Mouse (Mus musculus) gastrocnemius, adult 18-20 months (tissue): ENCODE results near the gene Rnps1. TPM values are rescaled to one million over a fixed set of nuclear protein-coding genes. Genes with fewer than 3 reads are reported as not detected.
"Not testable (repeated sequence)": the region's sequence is repeated elsewhere in the genome, so short reads cannot be mapped to it uniquely, and the experiment has no call there.

ENCODE experiments used
- DNase-seq: peaks from one replicate; pipeline ENCODE4 v3.0.0; 2021; ENCODE audit warnings: low spot score
- long read RNA-seq, 2 experiments: library from polyadenylated mRNA; stranded (forward); transcript quantifications; one replicate each; pipeline ENCODE4 v2.0.0; 2021
- total RNA-seq, 2 experiments: library from RNA; stranded (reverse); gene quantifications; 2 replicates each; pipeline ENCODE4 v1.2.3; 2021

Gene Rnps1
- 10 to 100 TPM; 52.1 to 57.5 TPM for total RNA-seq
- long read RNA-seq, experiment 1, transcript Rnps1-202 (7 exons, 1,646 nt): minor isoform, 16 of 67 reads
- long read RNA-seq, experiment 1, transcript Rnps1-203 (9 exons, 1,920 nt): major isoform, 27 of 67 reads
- long read RNA-seq, experiment 1, transcript Rnps1-201 (8 exons, 1,816 nt): minor isoform, 11 of 67 reads
- long read RNA-seq, experiment 1, partial matches to known transcripts: 7 of 67 reads
- long read RNA-seq, experiment 1, other reads (novel, unspliced or antisense): 1 of 67 reads
- long read RNA-seq, experiment 2, transcript Rnps1-201 (8 exons, 1,816 nt): minor isoform, 12 of 68 reads
- long read RNA-seq, experiment 2, transcript Rnps1-203 (9 exons, 1,920 nt): major isoform, 31 of 68 reads
- long read RNA-seq, experiment 2, transcript Rnps1-202 (7 exons, 1,646 nt): minor isoform, 6 of 68 reads
- long read RNA-seq, experiment 2, transcript Rnps1-211 (8 exons, 1,769 nt): minor isoform, 5 of 68 reads
- long read RNA-seq, experiment 2, partial matches to known transcripts: 9 of 68 reads
- long read RNA-seq, experiment 2, other reads (novel, unspliced or antisense): 2 of 68 reads

DNA sequence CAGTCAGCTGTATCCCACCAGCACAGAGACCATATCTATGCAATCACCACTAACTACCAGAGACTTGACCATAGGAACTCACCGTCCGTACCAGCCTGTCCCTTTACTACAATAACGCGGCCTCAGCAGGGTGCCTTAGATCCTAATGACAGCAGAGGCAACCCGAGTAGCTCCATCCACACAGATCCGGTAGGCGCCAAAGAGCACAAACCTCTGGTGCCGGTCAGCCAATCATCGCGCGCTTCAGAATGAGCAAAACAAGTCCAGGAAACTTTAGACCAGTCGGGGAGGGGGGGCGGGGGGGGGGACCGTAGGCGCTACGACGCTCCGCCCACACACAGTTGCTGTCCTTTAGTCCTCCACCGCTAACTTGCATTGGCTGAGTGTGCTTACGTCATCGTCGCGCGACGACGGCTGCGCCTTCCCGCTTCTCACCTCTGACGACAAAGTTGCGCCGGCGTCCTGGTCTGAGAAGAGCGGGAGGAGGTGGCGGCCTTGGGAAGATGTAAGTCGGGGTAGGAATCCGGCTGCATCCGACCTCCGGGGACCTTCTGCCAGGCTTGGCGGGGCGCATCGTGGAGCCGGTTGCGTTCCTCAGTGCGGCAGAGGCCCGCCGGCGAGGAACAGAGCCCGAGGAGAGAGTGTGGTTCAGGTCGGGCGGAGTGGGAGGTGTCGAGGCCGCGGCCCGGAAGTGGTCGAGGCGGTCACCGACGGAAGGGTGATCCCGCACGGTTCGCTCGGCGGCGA lies at the start of gene Rnps1:
Rnps1 (plus strand) TSS at position 336 of the 747 bp plus-strand sequence.
- peak; percentile 92 for DNase-seq

DNA sequence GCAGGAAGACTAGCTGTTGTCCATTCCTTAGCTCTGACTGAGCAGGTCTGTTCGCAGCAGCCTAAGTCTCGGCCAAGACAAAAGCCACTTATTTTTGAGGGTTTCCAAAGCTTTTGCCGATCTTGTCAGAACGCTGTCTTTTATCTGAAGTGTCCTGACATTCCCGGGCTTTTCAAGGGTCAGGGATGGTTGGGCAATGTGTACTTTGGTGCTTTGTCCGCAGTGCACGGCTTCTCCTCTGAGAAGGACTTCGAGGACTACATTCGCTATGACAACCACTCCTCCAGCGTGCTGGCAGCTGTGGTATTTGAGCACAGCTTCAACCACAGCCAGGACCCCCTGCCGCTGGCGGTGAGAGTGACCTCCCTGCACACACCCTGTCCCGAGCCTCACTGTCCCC lies 48.5 kb upstream of the Rnps1 start:
- no peak for DNase-seq

DNA sequence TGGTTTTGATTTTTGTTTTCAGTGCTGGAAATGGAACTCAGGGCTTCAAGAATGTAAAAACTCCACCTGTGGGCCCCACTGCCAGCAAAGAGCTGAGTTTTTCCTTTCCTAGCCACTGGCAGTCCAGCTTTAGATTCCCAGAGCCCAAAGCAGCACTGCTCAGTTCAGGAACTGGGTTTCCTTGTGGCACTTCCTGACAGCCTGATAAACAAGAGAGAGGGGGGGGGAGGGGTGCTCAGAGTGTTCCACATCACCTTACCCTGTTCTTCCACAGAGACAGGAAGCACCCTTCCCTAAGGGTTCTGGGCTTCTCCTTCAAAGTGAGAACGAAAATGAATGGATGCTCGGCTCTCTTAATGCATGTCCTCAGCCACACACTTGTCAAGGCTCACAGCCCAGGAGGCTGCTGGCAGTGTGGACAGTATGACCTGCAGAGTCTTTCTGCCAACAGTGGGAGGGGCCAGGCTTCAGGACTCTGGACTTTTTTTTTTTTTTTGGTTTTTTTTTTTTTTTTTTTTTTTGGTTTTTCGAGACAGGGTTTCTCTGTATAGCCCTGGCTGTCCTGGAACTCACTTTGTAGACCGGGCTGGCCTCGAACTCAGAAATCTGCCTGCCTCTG lies 39.2 kb upstream of the Rnps1 start:
- DNase-seq: no peak

DNA sequence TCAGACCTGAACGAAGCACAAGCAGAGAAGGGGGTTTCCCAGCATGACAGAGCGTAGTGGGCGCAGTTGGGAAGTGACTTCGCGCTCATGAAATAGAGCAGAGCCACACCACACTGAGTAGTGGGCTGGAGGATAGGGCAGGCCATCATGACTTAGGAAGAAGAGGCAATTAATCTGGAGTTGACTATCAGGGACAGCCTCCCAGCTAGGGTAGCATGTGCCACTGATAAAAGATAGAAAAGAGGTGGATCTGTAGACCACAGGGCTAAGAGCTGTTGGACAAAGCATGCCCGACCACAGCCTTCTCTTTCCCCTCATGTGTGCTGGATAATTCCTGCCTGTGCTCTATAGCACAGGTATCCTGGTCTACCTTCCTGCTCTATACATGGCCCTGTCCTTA lies 38.5 kb upstream of the Rnps1 start:
- no peak for DNase-seq

DNA sequence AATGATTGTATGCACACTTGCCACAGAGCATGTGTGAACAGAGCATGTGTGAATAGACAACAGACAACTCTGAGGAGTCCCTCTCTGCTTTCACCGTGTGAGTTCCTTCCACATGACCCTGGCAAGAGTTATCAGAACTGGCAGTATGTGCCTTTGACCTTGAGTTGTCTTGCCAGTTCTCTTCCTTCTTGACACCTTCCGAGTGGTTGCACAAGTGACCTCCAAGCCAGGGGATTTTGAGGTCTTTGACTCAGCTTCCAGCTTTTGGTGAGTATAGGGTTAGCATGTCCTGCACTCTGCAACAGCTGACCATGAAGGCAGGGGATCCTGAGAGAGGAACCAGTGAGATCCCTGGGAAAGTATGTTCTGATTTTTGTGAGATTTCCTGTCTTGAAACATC lies 35.9 kb upstream of the Rnps1 start:
- DNase-seq: no peak

DNA sequence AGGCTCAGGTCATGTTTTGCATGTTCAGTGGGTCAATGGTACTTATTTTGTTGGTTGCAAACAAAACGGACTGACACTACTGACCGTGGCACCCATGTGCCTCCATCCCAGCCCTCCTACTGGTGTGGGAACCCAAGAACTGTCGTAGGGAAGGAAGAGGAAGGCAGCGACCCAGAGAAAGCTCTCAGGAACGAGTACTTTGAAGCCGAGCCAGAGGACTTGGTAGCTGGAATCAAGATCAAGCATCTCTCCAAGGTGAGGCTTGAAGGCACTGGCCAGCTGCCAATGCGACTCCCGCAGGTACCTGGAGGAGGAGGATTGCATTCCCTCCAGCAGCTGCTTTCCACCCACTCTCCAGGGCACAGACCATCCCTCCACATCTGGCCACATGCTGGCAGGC lies 30.6 kb upstream of the Rnps1 start:
- DNase-seq: no peak

DNA sequence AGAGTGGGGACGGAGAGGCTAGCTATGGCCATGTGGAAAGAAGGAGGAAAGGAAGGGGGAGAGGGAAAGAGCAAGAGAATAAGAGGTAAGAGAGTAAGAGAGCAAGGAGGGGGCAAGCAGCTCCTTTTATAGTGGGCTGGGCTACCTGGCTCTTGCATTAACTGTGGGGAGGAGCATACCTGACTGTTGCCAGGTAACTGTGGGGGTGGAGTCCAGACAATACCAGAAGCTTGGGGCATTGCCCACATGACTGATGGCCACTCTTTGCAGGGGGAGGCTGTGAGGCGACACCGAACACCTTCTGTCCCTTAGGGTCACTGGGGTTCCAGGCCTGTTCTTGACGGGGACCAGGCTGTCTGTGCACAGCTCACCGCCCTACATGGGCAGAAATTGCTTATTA lies 25.7 kb upstream of the Rnps1 start:
- DNase-seq: no peak

DNA sequence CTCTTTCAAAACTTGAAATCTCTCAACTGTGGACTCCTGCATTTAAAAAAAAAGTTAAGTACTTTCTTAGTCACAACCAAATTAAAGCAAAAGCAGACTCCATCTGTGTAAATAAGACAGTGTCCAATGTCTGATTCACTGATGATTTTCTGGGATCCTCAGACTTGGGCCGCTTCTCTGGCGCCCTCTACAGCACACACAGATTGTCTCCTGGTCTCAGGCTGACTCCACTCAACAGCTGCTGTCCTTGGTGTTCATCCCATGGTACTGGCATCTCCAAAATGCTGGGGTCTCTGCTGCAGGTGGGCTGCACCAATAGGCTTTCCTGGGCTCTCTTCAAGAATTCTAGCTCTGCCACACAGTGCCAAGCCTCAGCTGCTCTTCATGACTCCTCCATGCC lies 24.5 kb upstream of the Rnps1 start:
- DNase-seq: peak; percentile 24

DNA sequence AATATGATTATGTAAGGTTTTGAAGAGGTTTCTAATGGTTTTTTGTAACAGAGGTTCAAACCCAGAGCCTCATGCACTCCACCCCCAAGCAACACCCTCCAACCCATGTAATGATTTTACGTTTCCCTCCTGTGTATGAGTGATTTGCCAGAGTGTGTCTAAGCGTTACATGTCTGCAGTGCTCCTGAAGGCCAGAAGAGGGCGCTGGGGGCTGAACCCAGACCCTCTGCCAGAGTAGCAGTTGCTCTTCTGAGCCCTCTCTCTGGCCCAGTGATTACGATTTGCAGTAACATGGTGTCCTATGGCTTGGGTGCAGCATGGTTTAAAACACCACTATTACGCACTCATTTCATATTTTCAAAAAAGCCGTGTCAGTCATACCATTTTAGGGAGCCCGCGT lies 23.2 kb upstream of the Rnps1 start:
- no peak for DNase-seq

DNA sequence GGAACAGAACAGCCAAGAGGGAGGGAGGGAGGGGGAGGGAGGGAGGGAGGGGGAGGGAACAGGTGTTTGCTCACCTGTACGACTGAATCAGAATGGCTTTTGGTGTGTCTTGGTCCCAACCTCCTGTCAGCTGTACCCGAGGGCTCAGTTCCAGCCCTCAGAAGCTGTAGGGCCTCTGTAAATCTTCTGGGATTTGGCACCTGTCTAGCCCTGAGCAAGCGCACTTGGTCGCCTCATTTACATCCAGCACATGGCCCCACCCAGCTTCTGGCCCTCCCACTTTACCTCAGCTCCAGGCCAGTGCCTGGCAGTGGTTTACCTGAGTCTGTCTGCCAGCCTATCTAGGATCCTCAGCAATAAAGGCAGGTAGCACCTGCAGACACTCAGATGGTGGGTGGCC lies 20.8 kb upstream of the Rnps1 start:
- no peak for DNase-seq

DNA sequence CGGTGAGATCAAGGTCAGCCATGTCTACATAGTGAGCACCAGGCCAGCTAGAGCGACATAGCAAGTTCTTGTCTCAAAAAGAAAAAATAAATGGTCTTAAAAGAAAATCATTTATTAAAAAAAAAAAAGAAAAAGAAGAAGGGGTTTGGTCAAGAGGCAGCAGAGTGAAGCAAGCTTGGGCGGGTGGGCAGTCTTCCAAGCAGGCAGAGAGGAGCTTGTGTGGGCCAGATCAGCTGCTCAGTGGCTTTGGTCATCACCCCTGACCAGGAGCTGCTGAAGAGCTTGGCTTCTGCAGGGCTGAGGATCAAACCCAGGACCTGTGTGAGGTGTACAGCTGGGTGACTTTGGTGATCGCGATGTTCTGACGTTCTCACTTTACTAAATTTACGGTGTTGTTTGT lies 19.9 kb upstream of the Rnps1 start:
- no peak for DNase-seq

DNA sequence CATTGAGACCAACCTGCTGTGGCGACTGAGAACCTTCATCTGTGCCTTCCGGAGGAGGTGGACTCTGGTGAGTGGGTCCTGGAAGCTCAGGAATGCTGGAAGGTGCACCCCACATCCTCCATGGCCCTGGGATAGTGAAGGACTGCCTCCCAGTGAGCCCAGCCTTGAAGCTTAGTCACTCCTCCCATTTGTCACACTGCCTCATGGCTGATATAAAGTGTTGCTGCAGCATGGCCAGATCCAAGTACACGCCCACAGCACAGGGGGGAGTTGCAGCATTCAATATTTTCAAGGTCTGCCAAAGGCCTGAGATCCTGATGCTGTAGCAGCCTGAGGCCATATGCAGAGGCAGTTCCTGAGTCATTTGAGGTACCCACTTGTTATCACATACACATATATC lies 12.0 kb upstream of the Rnps1 start:
- no peak for DNase-seq

DNA sequence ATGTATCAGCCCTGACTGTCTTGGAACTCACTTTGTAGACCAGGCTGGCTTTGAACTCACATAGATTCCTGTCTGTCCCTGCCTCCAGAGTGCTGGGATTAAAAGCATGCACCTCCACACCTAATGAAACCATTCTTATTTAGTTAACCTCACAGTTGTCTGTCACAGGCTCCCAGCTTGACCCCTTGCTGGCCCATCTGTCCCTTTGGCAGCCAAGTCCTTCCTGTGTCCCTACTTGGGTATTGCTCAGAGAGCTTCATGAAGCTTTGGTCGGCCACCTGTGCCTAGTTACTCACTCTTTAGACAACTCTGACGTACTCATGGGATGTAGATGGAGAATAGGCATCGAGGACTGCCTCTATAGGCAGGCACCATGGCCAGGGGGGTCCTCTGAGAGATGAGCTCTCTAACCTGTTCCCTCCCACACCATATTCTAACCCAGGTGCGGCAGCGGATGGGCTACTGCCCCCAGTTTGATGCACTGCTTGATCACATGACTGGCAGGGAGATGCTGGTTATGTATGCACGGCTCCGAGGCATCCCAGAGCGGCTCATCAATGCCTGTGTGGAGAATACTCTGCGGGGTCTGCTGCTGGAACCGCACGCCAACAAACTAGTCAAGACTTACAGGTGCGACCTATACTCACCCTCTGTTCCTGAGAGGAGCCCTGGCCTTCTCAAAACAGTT lies 7.1 kb upstream of the Rnps1 start:
- no peak for DNase-seq

DNA sequence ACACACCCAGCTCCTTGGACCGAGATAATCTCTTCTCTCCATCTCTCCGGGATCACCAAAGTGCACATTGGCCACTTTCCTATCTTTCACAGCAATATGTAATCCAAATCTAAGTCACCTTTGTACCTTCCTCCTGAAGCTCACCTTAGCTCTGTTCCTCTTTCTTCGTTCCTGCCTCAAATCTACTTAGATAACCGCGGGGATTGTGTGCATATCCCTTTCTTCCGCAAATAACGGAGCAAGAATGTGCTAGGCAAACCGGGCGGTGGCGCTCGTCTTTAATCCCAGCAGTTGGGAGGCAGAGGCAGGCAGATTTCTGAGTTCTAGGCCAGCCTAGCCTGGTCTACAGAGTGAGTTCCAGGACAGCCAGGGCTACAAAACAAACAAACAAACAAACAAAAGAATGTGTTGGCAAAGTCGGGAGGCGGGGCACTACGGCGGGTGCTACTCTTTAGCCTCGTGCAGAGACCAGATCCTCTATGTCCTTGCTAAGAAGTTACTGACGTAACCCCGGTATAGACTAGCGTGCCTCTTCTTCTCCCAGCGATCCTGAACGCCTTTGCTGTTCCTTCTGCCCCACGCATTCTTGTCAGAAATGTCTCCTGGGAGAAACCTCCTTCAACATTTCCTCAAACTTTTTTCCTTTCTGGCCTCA lies 681 bp upstream of the Rnps1 start:
- DNase-seq: peak; percentile 15

DNA sequence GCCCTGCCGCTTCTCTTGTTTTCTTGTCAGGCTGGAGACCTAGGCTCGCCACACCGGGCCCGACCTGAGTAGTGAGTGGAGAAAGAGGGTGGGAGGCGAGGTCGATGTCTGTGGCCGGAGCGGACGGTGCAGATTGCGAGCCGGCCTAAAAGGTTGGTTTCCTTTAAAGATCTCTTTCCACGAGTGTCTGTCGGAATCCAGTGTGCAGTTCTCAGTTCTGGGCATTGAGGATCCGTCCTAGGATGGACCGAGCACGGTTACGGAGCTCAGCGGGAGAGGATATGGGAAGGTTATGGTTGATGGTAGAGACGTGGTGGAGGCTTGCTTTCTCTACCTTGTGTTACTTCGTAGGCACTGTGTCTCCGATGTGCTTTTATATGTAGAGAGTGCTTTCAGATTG lies 646 bp downstream of the Rnps1 start:
- no peak for DNase-seq

DNA sequence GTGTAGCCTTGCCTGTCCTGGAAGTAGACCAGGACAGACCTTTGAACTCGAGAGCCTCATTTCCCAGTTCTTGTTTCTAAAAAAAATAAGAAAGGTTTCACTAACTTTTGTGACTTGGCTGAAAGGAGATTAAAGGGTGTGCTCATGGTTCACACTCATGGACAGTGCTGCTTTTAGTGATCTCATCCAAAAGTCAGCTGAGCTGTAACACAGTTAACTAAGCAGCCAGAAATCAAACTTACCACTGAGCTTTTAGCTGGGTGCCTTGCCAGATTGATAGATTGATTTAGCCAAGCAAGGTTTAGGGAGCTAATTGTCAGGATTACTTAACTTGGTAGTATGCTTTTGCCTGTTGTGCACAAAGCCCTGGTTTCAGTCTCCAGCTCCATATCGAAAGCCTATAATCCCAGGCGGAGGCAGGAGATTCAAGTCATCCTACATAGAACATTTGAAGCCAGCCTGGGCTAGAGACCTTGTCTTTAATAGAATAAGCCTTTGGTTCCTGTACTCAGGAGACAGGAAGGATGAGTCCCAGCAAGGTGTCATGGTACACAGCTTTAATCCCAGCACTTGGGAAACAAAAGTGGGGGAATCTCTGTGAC lies 1.8 kb downstream of the Rnps1 start:
- DNase-seq: no peak

DNA sequence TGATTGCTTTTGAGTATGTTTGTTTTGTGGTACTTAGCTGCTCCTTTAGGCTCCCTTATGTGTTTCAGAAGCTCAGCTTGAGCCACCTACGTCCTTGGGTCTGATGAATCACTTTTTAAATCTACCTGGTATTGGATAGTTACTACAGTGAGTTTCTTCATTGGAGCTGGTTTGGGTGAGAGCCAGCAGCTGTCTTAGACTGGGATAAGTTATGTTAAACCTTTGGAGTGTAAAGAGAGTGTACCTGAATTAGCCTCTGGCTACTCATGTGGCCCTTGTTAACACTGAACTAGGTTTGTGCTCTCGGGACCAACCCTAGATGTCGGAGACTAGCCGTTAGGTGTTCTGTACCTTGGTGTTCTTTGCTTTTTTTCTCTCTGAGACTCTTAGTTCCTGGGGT lies 8.7 kb downstream of the Rnps1 start:
- no peak for DNase-seq

DNA sequence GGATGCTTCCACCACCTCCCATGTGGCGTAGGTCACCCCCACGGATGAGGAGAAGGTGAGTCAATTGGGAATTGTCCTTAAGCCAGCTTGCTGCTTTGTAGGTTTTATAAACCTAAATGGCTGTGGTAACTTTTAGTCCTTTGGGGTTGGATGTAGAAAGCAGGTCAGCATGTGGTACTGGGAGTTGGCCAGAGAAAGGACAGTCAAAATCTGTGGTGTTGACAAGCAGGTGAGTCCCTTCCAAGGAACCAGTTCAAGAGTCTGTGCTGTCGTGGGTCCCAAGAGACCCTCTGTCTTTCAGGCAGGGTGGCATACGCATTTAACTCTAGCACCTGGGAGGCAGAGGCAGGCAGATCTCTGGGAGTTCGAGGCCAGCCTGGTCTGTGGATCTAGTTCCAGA lies 10.1 kb downstream of the Rnps1 start:
- DNase-seq: no peak

DNA sequence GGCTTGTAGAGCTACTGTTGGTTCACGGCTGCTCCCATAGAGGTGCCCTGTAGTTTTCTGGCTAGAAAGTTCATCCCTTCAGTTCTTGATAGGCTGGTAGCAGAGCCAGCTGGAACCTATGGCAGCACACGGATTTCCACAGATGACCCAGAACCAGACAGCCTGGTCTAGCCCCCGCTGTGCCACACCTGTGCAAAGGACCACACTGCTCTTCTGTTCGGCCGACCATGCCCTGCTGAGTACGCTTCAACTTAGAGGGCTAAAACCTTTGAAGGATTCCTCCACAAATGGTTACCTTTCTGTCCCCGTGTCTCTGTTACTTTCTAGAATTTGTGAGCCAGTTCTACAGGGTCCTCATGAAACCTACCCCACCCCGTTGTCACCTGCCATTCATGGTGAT lies 11.0 kb downstream of the Rnps1 start:
- not testable (repeated sequence) for DNase-seq

DNA sequence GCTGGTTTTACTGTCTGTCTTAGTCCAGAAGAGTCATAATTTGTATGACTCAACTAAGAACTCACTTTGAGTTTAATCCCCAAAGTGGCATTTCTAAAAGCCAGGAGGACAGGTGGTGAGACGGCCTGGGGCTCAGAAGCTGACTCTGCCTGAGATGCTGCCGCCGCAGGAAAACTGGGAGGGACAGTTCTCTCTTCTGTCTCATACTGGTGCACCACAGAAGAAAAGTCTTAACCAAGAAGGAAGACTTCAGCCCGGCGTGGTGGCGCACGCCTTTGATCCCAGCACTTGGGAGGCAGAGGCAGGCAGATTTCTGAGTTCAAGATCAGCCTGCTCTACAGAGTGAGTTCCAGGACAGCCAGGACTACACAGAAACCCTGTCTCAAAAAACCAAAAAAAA lies 11.5 kb downstream of the Rnps1 start:
- no peak for DNase-seq
